Mouse (Mus musculus) testis, postnatal 10 days (tissue): ENCODE measurements around the gene Mpzl1.

ENCODE experiments used
- DNase-seq: peaks from one replicate; pipeline ENCODE4 v3.0.0; 2021; ENCODE audit warnings: low spot score

Gene Mpzl1

DNA sequence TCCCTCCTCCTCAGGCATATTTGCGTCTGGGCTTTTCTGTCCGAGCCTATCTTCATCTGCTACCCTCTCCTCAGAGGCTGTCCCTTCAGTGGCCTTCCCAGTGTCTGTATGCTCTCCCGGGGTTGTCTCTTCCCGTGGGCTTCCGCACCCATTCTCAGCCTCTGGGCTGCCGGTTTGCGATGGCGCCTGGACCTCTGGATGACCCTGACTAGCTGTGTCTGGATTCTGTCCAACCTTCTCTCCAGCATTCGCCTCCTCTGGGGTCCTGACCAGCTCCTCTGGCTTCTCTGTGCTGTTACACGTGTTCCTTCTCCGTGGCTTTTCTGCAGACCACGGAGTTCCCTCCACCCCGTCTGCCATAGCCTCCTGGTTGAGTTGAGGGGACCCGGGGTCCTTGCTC lies 21.1 kb upstream of the Mpzl1 start:
- DNase-seq = no peak

DNA sequence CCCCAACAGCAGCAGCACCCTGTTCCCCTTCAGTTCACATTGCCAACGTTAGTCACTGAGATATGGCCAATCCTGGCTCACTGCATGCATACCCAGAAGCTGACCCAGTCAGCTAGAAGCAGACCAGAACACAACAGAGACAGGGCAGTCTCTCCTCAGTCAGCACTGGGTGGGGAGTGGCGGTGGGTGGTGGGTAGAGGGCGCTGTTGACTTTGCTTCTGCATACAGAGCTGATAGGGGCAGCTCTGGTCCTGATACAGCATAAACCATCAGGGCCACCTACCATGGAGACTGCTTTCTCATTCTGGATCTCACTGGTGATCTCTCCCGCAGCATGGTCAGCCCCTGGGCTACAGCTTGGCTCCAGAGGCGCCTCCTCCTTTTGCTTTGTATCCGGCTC lies 20.7 kb upstream of the Mpzl1 start:
- DNase-seq = peak; percentile 65

DNA sequence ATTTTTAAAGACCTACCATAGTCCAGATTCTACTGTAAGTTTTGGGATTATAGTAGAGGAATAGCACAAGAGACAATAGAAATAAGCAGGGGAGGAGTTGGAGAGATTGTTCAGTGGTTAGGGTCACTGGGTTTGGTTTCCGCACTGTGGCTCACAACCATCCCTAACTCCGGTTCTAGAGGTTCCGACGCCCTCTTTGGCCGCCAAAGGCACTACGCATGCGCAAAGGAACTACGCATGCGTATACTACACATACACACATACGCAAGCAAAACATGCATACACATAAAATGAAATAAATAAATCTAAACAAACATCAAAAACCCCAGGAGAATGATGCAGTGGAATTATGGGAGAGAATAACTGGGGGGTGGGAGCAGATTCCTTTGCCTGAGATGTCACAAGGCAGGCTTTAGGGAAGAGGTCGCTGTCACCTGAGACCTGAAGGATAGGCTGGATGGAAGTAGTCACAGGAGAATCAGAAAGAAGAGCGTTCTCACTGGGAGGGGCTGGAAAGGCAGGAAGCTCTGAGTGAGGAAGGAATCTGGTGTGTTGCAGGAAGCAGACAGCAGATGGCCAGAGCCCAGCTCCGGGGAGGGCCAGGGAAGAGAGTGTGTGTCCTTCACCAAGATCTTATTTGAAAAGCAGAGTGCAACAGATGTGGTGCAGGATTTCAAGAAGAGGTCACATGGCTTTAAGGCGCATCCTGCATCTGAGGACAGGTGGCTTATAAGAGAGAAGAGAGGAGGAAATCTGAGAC lies 19.0 kb upstream of the Mpzl1 start:
- no peak for DNase-seq

DNA sequence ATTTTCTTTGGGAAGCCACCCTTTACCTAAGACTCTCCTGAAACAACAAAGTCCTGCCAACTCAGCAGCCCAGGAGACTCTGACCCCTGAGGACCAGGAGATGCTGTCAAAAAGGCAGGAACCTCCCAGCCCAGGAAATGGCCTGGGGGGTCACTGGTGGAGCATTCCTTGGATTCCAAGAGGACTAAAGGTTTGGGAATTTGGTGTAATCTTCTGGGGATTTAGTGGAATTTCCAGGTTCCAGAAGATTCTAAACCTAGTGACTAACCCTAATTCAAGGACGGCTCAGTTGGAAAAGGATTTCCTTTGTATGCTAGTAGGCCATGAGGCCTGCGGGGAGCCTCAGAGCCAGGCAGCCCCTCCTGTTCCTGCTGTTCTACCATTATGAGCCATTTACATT lies 18.2 kb upstream of the Mpzl1 start:
- DNase-seq = no peak

DNA sequence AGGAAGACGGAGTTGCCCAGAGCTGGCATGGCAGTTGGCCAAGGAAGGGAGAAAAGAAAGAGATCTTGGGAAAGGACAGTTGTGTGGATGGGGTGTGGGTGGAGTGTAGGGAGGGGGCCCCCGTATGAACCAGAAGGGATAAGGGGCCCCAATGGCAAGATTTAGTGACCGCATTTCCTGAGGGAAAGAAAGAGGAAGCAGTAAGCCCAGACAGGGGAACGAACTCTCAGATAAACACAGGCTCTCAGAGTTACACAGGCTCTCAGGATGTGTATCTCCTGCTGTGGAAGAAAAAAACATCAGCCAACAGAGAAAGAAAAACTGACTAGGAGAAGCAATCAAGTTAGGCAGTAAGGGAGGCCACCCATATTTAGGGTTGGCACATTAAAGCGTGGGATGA lies 16.8 kb upstream of the Mpzl1 start:
- DNase-seq = no peak

DNA sequence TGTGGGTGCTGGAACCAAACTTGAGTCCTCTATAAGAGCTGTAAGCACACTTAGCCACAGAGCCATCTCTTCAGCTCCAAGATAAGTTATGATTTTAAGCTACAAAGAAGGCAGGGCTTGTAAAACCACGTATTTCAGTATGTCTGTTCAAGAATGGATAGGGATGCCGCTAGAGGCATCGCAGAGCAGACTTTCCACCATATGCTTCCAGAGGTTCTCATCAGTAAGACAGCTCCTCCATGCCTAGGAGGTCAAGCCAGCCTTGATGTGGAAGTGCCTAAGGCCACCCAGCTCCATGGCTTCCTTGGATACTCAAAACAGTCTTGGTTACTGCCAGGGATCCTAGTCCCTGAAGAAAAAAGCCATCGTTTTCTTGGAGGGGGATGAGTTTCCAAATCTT lies 10.8 kb upstream of the Mpzl1 start:
- DNase-seq = no peak

DNA sequence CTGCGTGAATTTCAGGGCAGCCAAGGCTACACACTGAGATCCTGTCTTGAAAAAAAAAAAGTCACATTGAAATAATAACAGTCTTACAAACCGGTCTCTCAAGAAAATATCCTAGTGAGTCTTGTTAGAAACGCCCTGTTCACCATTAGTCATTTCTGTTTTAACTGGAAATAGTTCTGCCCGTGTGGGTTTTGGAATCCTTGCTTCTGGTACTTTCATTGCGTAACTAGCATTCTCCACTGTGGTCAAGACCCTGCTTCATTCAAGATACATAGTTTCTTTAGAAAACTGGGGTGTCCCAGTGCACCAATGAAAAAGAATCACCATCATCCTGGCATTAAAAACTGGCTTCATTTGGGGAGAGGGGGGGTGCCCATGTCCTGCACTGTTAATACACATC lies 9.4 kb upstream of the Mpzl1 start:
- no peak for DNase-seq

DNA sequence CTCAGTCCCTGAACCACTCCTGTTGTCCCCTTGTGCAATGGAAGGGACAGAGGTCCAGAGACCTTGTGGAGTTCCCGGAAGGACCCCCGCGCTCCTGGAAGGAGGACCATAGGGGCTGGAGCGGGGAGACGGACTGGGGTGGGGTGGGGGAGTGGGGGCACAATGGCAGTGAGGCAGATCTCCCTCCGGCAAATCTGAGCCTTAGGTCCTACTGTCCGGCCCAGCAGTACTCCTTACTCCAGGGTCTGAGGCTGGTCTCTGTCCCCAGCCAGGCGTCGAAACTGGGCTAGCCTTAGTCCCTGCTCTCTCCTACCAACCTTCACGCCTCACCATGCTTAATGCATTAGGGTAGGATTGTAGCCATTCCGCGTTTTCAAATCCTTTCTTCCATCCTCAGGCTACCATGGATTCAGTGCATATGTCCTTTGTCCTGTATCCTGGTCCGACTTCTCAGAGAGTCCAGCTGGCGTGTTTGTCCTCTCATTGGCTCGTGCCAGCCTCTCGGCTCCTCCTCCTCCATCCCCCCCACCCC lies 8.5 kb upstream of the Mpzl1 start:
- no peak for DNase-seq

DNA sequence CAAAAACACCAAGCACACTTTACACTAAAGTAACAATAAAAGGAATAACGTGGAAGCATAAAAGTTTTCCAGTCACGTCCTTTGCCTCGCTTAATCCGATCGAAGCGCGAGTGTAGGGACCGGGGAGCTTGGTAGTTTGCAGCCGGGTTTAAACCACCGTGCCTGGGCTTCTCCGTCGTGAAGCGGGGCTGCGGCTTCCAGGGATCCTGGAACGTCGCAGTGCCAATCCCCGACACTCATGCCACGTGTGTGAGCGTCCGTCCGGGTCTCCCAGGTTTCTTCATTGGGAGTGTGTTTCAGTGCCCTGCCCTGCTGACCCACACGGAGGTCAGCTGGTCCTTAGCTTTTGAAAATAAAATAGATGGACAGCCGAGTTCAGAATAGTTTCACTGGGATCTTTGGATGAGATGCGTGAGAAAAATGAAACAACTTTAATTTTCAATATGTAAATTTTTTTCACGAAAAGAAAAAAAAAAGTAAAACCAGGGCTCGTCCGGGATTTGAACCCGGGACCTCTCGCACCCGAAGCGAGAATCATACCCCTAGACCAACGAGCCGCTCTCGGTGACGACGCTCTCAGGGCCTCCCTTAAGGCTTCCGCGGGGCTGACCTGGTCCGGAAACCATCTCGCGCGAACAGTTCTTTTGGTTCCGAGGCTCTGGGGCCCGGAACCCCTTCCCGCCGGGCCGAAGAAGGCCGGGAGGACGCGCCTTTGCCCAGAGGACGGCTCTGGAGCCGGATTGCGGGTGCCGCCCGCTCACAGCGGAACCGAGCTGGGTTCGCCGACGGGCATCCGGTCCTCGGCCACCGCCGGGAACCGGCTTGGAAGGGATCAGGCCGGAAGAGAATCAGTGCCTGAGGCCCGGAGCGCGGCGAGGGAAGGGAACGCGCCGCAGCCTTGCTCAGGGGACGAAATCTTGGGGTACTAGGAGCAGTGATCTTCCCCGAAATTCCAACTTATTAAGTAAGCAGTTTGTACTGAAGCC lies 7.7 kb upstream of the Mpzl1 start:
- peak; percentile 96 for DNase-seq

DNA sequence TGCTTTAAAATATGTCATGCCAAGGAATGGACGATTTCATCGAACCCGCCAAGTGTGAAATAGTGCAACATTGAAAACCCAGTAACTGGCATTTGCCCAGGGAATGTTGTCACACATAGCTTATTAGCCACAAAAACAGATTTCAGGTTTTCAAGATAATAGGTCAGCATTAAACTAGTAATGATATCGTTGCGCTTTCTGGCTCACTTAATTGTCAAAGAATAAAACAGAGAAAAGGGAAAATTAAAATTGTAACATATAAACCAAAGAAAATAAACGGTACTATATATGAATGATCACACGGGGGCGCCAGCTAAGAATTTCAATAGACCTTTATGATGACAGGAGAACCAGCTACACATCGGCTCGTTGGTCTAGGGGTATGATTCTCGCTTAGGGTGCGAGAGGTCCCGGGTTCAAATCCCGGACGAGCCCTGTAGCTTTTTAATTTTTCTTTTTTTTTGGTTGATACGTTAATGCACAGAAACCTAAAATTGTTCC lies 7.0 kb upstream of the Mpzl1 start:
- DNase-seq = peak; percentile 80

DNA sequence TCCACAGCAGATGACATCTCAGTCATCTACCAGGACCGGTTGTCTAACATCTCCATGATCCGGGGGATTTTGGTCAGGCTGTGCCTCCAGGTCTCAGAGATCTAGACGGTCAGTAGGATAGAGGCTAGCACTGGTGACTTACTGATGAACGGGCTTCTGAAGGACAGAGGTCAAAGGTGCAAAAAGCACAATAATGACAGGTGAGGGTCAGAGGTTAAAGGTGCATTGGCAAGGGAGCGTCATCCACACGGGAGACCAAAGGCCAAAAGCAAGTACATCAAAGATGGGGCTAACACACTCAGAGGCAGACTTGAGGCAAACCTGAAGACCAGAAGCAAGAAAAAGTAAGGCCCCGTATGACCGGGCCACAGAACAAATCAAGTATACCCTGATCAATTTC lies 2.0 kb upstream of the Mpzl1 start:
- DNase-seq = no peak

DNA sequence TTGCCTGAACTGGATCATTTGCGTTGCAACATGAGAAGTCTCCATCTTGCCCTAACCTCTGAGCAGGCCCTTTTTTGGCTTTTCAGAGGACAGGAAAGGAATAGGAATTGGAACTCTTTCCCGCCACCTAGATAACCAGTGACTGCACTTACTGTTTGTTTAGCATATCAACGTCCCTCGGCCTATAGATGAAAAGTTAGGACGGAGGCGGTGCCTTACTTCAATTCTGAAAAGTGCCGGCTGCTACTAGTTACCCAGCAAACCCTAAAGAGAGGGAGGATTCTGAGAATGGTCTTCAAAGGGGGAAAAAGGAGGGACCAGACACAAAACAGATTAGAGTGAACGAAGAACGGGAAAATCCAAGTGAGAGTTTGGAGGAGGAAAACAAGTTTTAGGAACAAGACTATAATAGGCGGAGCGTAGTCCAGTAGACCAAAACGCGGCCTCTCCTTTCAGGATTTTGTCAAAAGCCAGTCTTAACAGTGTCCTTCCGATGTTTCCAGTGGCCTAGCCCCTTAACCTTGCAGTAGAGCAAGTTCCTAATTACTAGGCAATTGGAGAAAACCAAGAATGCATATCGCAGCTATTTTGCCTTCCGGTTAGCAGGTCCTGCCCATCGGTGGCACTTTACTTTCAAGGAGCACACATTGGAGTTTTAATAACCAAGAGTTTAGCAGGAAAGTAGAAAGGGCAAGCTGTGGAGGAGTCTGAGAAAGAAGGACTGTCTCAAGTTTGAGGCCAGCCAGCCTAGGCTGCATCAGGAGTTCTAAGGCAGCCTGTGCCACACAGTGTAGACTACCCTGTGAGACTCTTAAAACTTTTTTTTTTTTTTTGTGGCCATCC lies 938 bp upstream of the Mpzl1 start:
- no peak for DNase-seq

DNA sequence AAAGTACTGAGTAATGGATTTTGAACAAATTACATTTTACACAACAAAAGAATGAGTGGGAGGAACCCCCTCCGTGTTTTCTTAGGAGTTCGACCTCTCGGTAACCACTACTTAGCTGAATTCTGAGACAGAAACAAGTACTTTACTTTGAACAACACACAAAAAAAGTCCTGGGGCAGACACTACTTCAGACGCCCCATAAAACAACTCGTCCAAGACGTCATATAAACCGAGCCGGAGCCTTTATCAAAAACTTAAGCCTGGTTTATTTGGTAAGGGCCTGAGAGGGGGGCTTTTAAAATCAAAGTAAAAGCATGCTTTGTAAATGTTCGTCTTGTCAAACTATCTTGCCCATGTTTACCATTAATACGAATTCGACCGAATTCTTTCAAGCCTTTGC lies 993 bp downstream of the Mpzl1 start:
- DNase-seq = no peak

DNA sequence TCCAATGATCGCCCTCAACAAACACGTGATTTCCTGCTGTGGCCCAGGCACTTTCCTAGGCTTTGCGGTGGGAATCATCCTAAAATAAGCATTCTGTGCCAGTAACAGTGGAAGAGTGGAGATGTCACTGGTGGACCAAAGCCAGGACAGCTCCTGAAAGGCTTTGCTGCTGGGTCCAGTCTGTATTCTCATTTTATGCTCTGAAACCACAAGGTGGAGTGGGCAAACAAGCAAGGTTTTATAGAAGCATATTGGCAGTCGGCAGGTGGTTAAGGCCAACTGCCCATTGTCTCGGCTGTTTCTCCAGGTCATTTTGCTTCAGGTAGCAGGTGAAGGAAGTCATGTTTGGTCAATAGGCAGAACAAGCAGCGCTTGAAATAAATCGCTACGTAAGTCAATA lies 3.2 kb downstream of the Mpzl1 start:
- DNase-seq = no peak

DNA sequence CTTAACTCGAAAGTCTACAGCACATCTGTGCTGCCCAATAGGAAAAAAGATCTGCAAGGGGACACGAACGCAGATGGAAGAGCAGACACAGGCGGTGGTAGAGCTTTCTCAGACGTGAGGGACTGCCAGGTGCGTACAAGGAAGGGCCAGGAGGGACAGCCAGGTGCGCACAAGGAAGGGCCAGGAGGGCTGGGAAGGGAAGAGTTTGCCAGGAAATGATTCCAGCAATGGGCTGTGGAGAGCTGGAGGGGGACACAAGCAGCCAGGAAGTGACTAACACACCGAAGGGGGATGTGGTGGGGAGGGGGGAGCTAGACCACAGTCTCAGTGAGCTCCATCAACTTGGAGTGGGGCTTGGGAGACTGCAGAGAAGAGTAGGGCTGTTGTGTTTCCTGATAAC lies 4.4 kb downstream of the Mpzl1 start:
- DNase-seq = no peak

DNA sequence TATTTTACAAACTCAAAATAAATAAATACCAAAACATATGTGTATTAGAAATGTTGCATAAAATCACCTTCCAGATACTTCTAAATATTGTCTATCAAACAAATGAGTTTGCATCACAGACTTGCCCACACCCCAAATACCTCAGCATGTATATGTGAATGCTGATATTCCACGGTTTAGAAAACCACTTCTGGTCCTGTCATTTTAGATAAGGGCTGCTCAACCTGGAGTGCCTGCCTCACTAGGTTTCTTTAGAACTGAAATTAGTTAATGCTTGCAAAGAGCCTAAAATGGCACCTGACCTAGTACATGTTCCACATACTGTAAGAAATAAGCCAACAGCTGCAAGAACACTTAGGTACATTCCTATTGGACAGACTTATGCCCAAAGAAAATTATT lies 5.7 kb downstream of the Mpzl1 start:
- DNase-seq = no peak

DNA sequence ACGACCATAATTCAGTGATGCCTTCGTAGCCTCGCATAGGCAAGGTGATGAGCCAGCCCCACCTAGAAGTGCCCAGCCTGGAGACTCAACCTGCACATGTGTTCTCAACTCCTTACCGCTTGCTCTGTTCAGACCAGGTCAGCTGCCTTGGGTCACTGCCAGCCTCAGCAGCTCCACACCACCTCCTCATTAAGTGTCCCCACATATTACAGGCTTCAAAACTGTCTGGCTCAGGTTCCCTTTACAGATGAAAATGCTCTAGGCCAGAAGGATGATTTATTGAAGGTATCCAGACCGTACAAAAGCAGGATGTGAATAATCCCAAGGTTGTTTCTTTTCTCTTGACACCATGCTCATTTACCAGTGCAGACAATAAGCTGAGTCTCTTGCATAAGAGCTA lies 8.4 kb downstream of the Mpzl1 start:
- no peak for DNase-seq

DNA sequence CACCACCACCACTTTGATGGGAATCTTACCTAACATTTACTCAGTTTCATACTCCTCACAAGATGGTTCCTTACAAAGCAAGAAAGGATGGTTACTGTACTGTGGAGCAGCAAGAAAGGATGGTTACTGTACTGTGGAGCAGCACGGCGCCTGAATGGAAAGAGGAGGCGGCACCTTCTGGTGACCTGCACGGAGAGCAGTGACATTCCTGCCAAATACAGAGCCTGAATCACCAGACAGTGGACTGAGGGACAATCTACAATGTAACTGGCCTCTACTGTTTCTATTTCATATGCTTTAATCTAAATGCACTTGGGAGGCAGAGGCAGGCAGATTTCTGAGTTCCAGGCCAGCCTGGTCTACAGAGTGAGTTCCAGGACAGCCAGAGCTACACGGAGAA lies 9.3 kb downstream of the Mpzl1 start:
- no peak for DNase-seq

DNA sequence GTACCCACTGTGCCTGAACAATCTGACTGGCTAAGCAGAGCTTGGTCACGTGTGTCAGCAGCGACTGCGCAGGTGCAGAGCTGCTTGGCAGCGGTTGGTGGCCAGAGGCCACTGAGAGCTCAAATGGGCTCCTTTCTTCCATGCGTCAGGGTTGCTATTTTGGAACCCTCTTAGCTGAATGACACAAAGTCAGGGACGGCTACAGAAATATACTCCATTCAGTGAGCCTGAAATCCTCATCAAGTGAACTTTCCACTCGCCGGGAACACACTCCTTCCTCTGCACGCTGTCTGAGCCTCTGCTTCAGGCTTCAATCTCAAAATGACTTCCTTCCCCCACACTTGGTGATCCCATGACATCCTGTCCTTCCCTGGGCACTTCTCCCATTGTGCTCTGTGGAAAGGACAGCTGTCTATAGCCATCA lies 16.1 kb downstream of the Mpzl1 start:
- DNase-seq = no peak

DNA sequence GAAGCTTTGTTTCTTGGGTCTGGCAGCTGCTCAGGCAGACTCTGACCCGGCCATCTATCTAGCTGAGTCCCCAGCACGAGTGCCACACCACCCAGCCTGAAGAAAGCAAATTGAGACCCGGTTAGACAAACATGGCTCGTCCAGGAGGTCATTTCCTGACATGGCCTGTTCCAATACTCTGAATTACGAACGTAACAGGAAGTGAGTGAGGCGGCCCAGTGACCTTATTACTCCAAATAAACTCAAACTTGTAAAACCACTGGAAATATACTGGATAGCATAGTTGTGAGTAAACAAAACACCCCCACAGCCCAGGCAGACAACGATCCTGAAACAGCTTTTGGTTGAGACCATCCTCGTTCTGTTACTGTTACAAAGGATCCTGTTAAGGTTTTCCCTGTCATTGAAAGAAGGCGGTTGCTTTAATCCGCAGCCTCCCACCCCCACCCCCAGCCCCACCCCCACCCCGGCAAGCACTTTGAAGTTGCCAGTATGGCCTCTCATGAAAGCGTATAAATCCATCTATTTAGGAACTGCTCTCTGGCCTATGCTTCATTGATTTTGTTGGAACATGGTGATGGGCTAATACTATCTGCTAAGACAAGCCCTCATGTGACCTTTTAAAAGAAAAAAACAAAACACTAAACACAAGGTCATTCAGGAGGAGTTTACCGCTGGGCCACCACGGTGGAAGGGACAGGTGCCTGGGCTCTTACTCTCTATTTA lies 17.0 kb downstream of the Mpzl1 start:
- DNase-seq = no peak

DNA sequence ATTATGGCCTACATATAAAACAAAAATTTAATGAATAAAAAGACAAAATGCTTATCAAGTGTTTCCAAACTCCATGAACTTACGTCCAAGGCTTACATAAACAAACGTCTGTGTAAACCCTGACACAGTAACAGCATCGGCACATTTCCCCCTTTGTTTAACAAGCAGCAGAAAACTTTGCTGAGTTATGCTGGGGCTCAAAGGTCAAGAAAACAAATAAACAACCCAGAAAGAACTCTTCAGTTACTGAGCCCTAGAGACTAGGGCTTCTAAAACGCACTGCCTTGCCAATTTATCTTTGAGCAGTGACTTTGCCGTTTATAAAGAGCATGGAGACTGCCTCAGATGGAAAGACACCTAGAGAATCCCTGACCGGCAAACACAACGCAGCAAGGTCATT lies 17.7 kb downstream of the Mpzl1 start:
- no peak for DNase-seq
